Mouse (Mus musculus) regulatory T cell (primary cell): ENCODE results near the gene Micall1.

Source experiments
- in situ Hi-C: fragments of 300-600 bp; cut with MboI, MseI; formaldehyde crosslinking; loops from one replicate; pipeline ENCODE4 v1.15.1; 2025; ENCODE audit warnings: high pct_unique_total_duplicates

Micall1 gene

GRCm38 (mm10) chr15:79108421-79109320 lies at the start of gene Micall1:
Gene Micall1, plus strand, starts transcription at chr15:79108898.
- in situ Hi-C loops, result no loop called here

- in situ Hi-C loops, result no loop called here
Measured at GRCm38 (mm10) chr15:79060887-79061565, 47.7 kb upstream of the Micall1 start.

- in situ Hi-C loops, result no loop called here
Measured at GRCm38 (mm10) chr15:79062376-79063159, 46.1 kb upstream of the Micall1 start, which contains the start of gene Ankrd54. Gene Ankrd54, minus strand, starts transcription at chr15:79062893.

- in situ Hi-C loops, result no loop called here
Measured at GRCm38 (mm10) chr15:79063160-79063740, 45.4 kb upstream of the Micall1 start.

GRCm38 (mm10) chr15:79065086-79065770 lies 43.5 kb upstream of the Micall1 start:
- in situ Hi-C loops, result no loop called here

- in situ Hi-C loops, result no loop called here
Measured at GRCm38 (mm10) chr15:79066276-79066675, 42.4 kb upstream of the Micall1 start.

- in situ Hi-C loops, result no loop called here
Measured at GRCm38 (mm10) chr15:79067631-79068030, 41.1 kb upstream of the Micall1 start.

GRCm38 (mm10) chr15:79068416-79068815 lies 40.3 kb upstream of the Micall1 start:
- in situ Hi-C loops, result no loop called here

- in situ Hi-C loops, result loop anchor here (5.0 kb wide), 1 partner anchor 34 kb away; no protein-coding TSS in a partner anchor
Measured at GRCm38 (mm10) chr15:79071117-79072039, 37.3 kb upstream of the Micall1 start.

GRCm38 (mm10) chr15:79073752-79074151 lies 34.9 kb upstream of the Micall1 start:
- in situ Hi-C loops, result loop anchor here (5.0 kb wide), 1 partner anchor 36 kb away; no protein-coding TSS in a partner anchor

GRCm38 (mm10) chr15:79074446-79074845 lies 34.3 kb upstream of the Micall1 start:
- in situ Hi-C loops, result loop anchor here (5.0 kb wide), 1 partner anchor 37 kb away; no protein-coding TSS in a partner anchor

- in situ Hi-C loops, result loop anchor here (5.0 kb wide), 1 partner anchor 38 kb away; no protein-coding TSS in a partner anchor
Measured at GRCm38 (mm10) chr15:79074913-79075532, 33.7 kb upstream of the Micall1 start, which contains the start of gene Eif3l. Gene Eif3l, plus strand, starts transcription at chr15:79075179.

- in situ Hi-C loops, result no loop called here
Measured at GRCm38 (mm10) chr15:79075658-79076365, 32.9 kb upstream of the Micall1 start.

- in situ Hi-C loops, result no loop called here
Measured at GRCm38 (mm10) chr15:79079567-79079966, 29.1 kb upstream of the Micall1 start.

- in situ Hi-C loops, result no loop called here
Measured at GRCm38 (mm10) chr15:79092284-79092683, 16.4 kb upstream of the Micall1 start.

- in situ Hi-C loops, result no loop called here
Measured at GRCm38 (mm10) chr15:79093083-79093839, 15.4 kb upstream of the Micall1 start.

GRCm38 (mm10) chr15:79095483-79095882 lies 13.2 kb upstream of the Micall1 start:
- in situ Hi-C loops, result no loop called here

- in situ Hi-C loops, result no loop called here
Measured at GRCm38 (mm10) chr15:79096556-79096955, 12.1 kb upstream of the Micall1 start.
